Mouse (Mus musculus) intestine, embryonic 16.5 days (tissue): ENCODE data around the gene Necab2. TPM values are rescaled to one million over a fixed set of nuclear protein-coding genes. Genes with fewer than 3 reads are reported as not detected.

Source experiments
- ATAC-seq: fragments of 200-750 bp; cut with Nextera tagmentation; 2 replicates; pipeline ENCODE4 v1.8.0; 2017; ENCODE audit warnings: moderate TSS enrichment, moderate library complexity
- H3K27ac ChIP-seq: fragments of 300-500 bp; sonication (generic); 2 replicates; pipeline ENCODE4 v1.5.1; 2014; ENCODE audit warnings: mild to moderate bottlenecking, low read length
- H3K27me3 ChIP-seq: fragments of 300-500 bp; sonication (generic); replicated peaks from 2 replicates; pipeline ENCODE4 v1.6.1; 2014; ENCODE audit warnings: low read length, control low read depth, mixed read lengths; ENCODE audit not compliant: control insufficient read depth, insufficient read depth
- H3K36me3 ChIP-seq: fragments of 300-500 bp; sonication (generic); 2 replicates; pipeline ENCODE4 v1.6.1; 2014; ENCODE audit warnings: low read length, control low read depth; ENCODE audit not compliant: control insufficient read depth, insufficient read depth
- H3K4me1 ChIP-seq: fragments of 300-500 bp; sonication (generic); 2 replicates; pipeline ENCODE4 v1.6.1; 2014; ENCODE audit warnings: low read length, control low read depth, mixed read lengths; ENCODE audit not compliant: control insufficient read depth, insufficient read depth
- H3K4me2 ChIP-seq: fragments of 300-500 bp; sonication (generic); 2 replicates; pipeline ENCODE4 v1.6.1; 2014; ENCODE audit warnings: low read depth, low read length, control low read depth
- H3K4me3 ChIP-seq: fragments of 300-500 bp; sonication (generic); 2 replicates; pipeline ENCODE4 v1.5.1; 2014; ENCODE audit warnings: mild to moderate bottlenecking, low read length
- H3K9ac ChIP-seq: fragments of 300-500 bp; sonication (generic); 2 replicates; pipeline ENCODE4 v1.6.1; 2014; ENCODE audit warnings: low read depth, low read length
- H3K9me3 ChIP-seq: fragments of 300-500 bp; sonication (generic); 2 replicates; pipeline ENCODE4 v1.6.1; 2016; ENCODE audit warnings: low read length, control low read depth; ENCODE audit not compliant: control insufficient read depth
- WGBS: fragments of 180-500 bp; shearing (Covaris S2); extraction: QIAGEN DNeasy Blood & Tissue Kit; methylation state at CpG from one replicate; pipeline ENCODE4 v1.1.7; 2014; 5-methylcytosine and 5-hydroxymethylcytosine counted together
- polyA plus RNA-seq: library from polyadenylated mRNA; unstranded; fragments of >200 nt; fragmentation: Nextera tagmentation; extraction: Ambion mirVana; gene quantifications from 2 replicates; pipeline ENCODE4 v1.2.1, GENCODE M21; 2015

Gene Necab2
- polyA plus RNA-seq, 1 experiment from 2014 or later, result 1.6 TPM

DNA sequence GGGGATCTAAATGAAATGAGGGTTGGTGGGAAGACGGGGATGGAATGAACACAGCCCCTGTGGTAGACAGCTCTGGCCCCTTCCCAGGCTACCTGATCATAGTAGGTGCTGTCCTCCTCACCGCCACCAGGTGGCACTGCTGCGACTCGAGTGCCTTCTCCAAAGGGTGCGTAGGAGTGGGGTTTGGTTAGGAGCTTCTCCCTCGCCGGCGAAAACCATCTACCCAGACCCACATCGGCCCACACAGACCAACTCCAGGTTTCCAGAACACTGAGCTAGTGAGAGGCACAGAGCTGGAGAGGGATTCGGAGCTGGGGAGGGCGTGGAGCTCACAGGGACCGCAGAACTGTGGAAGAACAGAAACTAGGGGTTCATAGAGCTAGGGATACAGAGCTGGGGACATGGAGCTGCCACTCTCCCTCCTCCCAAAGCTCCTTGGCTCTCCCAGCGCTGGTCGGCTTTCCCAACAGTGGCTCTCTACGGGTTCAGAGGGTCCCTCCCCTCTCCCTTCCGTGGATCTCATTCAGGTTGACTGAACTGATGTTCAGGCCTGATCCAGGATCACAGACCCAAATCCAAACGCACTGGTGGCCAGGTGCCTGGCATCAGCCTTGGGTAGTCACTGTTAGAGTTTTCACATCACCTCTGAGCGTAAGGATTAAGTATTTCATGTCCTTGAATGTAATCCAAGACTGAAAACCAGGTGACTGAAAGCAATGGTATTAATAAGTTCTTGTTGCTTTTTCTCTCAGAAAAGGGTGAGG lies 33.6 kb upstream of the Necab2 start:
- Histone ChIP-seq H3K9me3 (no peaks in the 10 kb centered on the region), H3K9ac (peak overlapping the region; percentile 65), H3K4me2 (peak overlapping the region; percentile 69), H3K36me3 (peaks cover 20% of the 10 kb centered on the region), H3K4me1 (peaks cover 4% of the 10 kb centered on the region; the same call in 1 of the 2 replicates), H3K4me3 (peak overlapping the region; percentile 32; the same call in 1 of the 2 replicates), H3K27ac (no peak overlapping the region), H3K27me3 (0 out of 2 replicates have a peak, but pooled peaks cover 2% of the 10 kb centered on the region)
- ATAC-seq, result peak; percentile 84
- WGBS, result 13% methylated on average over 18 of the region's 18 CpGs

DNA sequence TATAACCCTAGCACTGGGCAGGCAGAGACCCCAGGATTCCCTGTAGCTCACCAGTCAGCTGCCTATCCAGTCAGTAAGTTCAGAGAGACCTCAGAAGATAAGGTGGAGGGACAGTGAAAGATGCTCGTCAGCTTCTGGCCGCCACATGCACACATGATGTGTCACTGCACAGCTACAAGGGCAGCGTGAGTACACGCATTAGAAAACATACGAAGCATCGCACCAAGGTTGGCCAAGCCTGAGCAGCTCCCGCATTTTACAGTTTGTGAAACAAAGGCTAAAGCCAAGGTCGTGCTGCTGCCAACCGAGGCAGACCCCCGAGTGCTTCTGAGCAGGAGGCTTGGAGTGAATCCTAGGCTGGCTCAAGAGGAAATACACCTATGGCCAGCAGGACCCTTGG lies 32.9 kb upstream of the Necab2 start:
- H3K4me3 ChIP-seq, result no peak overlapping the region
- no peak overlapping the region for H3K27ac ChIP-seq
- H3K9me3 ChIP-seq, result no peaks in the 10 kb centered on the region
- 86% methylated on average over 10 of the region's 10 CpGs for WGBS
- H3K9ac ChIP-seq, result no peak overlapping the region
- H3K4me1 ChIP-seq, result peaks cover 4% of the 10 kb centered on the region; the same call in 1 of the 2 replicates
- H3K36me3 ChIP-seq, result peaks cover 16% of the 10 kb centered on the region
- H3K27me3 ChIP-seq, result 0 out of 2 replicates have a peak, but pooled peaks cover 2% of the 10 kb centered on the region
- no peak for ATAC-seq
- no peak overlapping the region for H3K4me2 ChIP-seq

DNA sequence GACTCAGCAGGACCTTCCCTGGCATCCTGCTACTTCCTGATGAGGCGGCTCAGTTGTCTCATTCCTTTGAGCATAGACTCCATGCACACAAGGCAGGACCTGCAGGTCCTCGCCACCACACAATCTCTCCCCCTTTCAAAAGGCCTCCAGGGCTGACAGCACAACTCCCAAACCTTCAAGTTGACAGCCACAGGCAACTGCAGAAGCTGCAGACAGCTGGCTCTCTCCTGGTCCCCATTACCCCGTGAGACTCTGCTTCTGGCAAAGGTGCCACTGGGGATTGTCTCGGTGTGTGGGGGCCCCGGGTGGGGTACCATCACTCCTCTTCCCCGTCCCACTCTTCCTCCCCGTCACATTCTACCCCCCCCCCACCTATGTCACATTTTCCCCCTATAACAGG lies 26.2 kb upstream of the Necab2 start:
- Histone ChIP-seq H3K27ac (no peak overlapping the region), H3K36me3 (no peaks in the 10 kb centered on the region), H3K9ac (no peak overlapping the region), H3K4me3 (no peak overlapping the region), H3K4me1 (peaks cover 22% of the 10 kb centered on the region), H3K9me3 (no peaks in the 10 kb centered on the region), H3K27me3 (0 out of 2 replicates have a peak, but pooled peaks cover 2% of the 10 kb centered on the region), H3K4me2 (no peak overlapping the region)
- 76% methylated on average over 7 of the region's 7 CpGs for WGBS
- no peak for ATAC-seq

DNA sequence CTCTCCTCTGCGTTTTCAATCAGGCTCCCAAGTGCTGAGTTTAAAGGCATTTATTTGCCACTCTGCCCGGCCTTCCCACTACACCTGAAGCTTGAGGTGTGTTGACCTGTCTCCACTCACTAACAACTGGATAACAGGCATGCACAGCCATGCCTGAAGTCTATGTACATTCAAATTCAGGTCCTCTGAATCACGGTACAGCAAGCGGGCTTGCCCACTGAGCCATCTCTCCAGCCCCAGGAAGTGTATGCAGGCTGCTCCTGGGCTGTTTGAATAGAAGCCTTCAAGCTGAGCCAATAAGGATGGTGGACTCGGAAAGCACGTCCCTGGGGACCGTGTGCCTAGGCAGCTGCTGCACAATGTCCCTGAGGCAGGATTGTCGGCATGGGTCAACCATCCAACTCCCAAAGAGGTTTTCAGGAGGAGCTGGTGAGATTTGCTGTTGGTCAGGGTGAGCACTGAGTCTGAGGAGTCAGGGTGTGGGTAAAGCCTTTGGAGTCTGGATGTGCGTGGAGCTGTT lies 24.9 kb upstream of the Necab2 start:
- WGBS, result 66% methylated on average over 9 of the region's 9 CpGs
- Histone ChIP-seq H3K9me3 (no peaks in the 10 kb centered on the region), H3K4me3 (no peak overlapping the region), H3K9ac (no peak overlapping the region), H3K36me3 (no peaks in the 10 kb centered on the region), H3K4me1 (peaks cover 27% of the 10 kb centered on the region), H3K4me2 (no peak overlapping the region), H3K27ac (no peak overlapping the region), H3K27me3 (no peaks in the 10 kb centered on the region)
- ATAC-seq, result no peak

DNA sequence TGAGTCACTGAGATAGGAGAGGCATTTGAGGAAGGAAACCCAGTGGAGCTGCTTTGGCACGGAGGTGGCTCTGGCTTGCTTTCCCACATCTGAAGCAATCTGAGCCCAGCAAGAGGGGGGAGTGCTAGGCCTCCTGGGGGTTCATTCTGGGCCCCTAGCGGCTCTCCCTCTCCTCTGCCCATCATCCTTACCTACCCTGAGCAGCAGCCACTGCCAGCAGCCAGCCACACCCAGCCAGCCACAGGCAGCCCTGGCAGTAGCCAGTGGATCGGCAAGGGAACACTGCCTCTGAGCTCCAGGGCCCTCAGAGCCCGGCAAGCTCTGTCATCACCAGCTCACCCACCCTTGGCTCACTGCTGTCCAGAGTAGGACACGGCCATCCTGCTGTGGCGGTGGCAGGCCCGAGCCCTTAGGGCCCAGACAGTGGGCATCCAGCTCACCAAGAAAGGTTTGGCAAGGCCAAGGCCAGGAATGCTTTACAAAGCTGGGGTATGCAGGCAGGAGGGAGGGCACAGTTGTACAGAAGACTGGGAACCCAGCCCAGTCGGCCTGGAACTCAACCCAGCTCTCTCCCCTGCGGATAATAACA lies 24.3 kb upstream of the Necab2 start:
- no peak overlapping the region for H3K4me3 ChIP-seq
- no peak overlapping the region for H3K27ac ChIP-seq
- no peak overlapping the region for H3K9ac ChIP-seq
- WGBS, result 71% methylated on average over 9 of the region's 9 CpGs
- peaks cover 27% of the 10 kb centered on the region for H3K4me1 ChIP-seq
- no peaks in the 10 kb centered on the region for H3K9me3 ChIP-seq
- H3K36me3 ChIP-seq, result no peaks in the 10 kb centered on the region
- ATAC-seq, result no peak
- no peak overlapping the region for H3K4me2 ChIP-seq
- no peaks in the 10 kb centered on the region for H3K27me3 ChIP-seq

DNA sequence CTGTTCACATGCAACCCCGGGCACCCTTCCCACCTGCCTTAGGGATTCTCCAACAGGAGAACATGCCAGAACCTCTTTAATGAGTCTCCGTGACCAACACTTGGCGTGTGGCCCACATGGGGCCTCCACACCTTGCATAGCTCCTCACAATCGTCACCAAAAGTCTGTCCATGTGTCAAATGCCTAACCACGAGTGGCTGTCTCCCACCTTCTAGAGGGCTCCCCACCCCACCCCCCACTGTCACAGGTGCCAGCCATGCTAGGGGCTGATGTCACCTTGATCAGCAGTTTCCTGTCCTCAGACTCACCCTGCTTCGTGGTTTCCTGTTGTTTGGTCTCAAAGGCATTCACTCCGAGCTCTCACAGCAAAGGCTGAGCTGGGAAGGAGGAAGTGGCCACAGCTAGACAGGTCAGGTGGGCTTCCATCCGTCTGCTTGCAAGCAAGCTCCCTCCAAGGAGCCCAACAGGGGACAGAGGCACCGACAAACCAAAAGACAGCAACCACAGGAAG lies 22.8 kb upstream of the Necab2 start:
- 54% methylated on average over 9 of the region's 9 CpGs for WGBS
- peak; percentile 32; the same call in 1 of the 2 replicates for ATAC-seq
- no peaks in the 10 kb centered on the region for H3K27me3 ChIP-seq
- H3K27ac ChIP-seq, result peak overlapping the region; percentile 68
- H3K4me1 ChIP-seq, result peaks cover 27% of the 10 kb centered on the region
- H3K4me2 ChIP-seq, result no peak overlapping the region
- H3K9me3 ChIP-seq, result no peaks in the 10 kb centered on the region
- no peaks in the 10 kb centered on the region for H3K36me3 ChIP-seq
- H3K4me3 ChIP-seq, result no peak overlapping the region
- no peak overlapping the region for H3K9ac ChIP-seq

DNA sequence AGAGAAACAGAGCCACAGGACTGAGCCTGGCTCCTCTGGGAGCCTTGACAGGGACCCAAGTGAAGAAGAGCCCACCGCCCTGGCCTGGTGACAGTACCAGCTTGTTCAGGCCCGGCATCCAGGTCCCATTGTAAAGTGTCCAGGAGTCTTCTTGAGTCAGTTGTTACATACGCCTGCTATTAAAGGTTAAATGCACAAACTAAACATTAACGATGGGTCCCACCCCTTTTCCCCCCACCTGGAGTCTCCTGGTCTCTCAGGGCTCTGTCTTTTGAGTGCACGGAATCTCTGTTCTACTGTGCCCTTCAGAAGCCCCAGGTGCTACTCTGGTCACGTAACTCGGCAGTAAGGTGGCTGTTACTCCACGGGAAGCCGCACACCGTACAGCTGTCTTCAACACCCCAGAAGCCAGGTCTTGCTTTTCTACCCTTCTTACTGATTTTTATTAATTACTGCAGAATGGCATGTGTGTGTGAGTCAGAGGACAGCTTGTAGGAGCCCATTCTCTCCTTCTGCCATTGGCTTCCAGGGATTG lies 22.3 kb upstream of the Necab2 start:
- H3K36me3 ChIP-seq, result no peaks in the 10 kb centered on the region
- H3K4me3 ChIP-seq, result no peak overlapping the region
- ATAC-seq, result peak; percentile 11; the same call in 1 of the 2 replicates
- H3K9ac ChIP-seq, result 0 out of 2 replicates have a peak overlapping the region, but pooled peaks have one; percentile 11
- no peaks in the 10 kb centered on the region for H3K9me3 ChIP-seq
- H3K4me2 ChIP-seq, result no peak overlapping the region
- 66% methylated on average over 10 of the region's 10 CpGs for WGBS
- H3K27ac ChIP-seq, result peak overlapping the region; percentile 68
- H3K4me1 ChIP-seq, result peaks cover 24% of the 10 kb centered on the region
- H3K27me3 ChIP-seq, result no peaks in the 10 kb centered on the region

DNA sequence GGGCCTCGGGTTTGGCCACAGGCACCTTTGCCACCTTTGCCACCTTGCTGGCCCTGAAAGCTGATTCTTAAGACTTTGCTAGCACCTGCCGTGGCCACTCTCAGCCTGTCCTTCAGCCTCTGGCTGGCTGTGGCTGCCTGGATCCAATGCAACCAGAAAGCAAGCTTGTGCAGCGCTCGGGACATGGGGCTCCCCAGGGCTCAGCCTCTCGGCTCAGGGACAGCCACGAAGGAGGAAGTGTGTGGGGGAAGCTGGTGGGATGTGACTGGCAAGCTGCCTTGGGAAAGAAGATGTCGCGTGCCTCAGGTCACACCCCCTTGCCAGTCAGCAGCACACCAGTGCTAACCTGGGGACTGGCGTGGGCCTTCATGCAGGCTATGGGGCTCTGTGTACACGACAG lies 21.8 kb upstream of the Necab2 start:
- Histone ChIP-seq H3K27me3 (no peaks in the 10 kb centered on the region), H3K9me3 (no peaks in the 10 kb centered on the region), H3K4me3 (no peak overlapping the region), H3K27ac (peak overlapping the region; percentile 68), H3K4me1 (peaks cover 22% of the 10 kb centered on the region), H3K4me2 (no peak overlapping the region), H3K36me3 (no peaks in the 10 kb centered on the region), H3K9ac (peak overlapping the region; percentile 11; the same call in 1 of the 2 replicates)
- WGBS, result 70% methylated on average over 10 of the region's 10 CpGs
- ATAC-seq, result peak; percentile 12; the same call in 1 of the 2 replicates

DNA sequence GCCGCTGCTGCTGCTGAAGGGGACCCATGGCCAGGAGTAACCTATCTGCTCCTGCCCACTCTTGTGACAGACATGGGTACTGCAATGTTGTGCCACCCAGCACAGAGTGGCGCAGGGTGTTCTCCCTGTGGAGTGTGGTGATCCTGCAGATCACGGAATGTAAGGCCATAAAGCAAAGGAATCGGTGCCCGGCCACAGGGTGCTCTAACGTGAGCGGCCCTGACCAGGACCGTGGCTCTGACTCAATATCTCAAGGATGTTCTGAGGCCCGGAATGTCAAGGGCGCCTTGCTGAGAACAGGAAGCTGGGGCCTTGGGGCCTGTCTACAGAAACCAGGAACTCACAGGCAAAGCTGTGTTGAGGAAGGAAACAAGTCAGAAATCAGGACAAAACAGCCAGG lies 21.0 kb upstream of the Necab2 start:
- no peak overlapping the region for H3K4me3 ChIP-seq
- WGBS, result 72% methylated on average over 10 of the region's 10 CpGs
- H3K4me1 ChIP-seq, result peaks cover 21% of the 10 kb centered on the region
- H3K27me3 ChIP-seq, result no peaks in the 10 kb centered on the region
- H3K36me3 ChIP-seq, result no peaks in the 10 kb centered on the region
- H3K9ac ChIP-seq, result peak overlapping the region; percentile 1; the same call in 1 of the 2 replicates
- H3K4me2 ChIP-seq, result no peak overlapping the region
- H3K27ac ChIP-seq, result peak overlapping the region; percentile 49
- H3K9me3 ChIP-seq, result no peaks in the 10 kb centered on the region
- 0 out of 2 replicates have a peak, but pooled peaks have one; percentile 19 for ATAC-seq
